Mouse (Mus musculus): ENCODE results near the gene Klhdc8b. TPM values are rescaled to one million over a fixed set of nuclear protein-coding genes. Genes with fewer than 3 reads are reported as not detected.

Gene Klhdc8b
- polyA plus RNA-seq, 1 experiment from 2014 or later: 26.8 TPM

- no peak overlapping the region for H3K27ac ChIP-seq (ENCODE audit: low read depth, low read length)
- ATAC-seq (replicated peaks; ENCODE audit: low FRiP score) (no peak), DNase-seq (ENCODE audit: low spot score) (no peak)
- no peaks in the 10 kb centered on the region for H3K9me3 ChIP-seq (ENCODE audit: control insufficient read depth, low read length)
- WGBS: 47% methylated on average over 1 of the region's 1 CpGs
- H3K4me2 ChIP-seq: no peak overlapping the region
- peaks cover 11% of the 10 kb centered on the region for H3K4me1 ChIP-seq (replicated peaks; ENCODE audit: control insufficient read depth, insufficient read depth, low read length)
- H3K4me3 ChIP-seq (ENCODE audit: low read depth, low read length): no peak overlapping the region
- H3K9ac ChIP-seq (ENCODE audit: low read depth, low read length): no peak overlapping the region
- no peaks in the 10 kb centered on the region; the same call in 1 of the 2 replicates for H3K36me3 ChIP-seq (ENCODE audit: control insufficient read depth, insufficient read depth, low read length)
- H3K27me3 ChIP-seq (replicated peaks; ENCODE audit: control insufficient read depth, insufficient read depth, low read length): no peaks in the 10 kb centered on the region
Observed at GRCm38 (mm10) chr9:108474528-108474927, 13.1 kb upstream of the Klhdc8b start.

DNA sequence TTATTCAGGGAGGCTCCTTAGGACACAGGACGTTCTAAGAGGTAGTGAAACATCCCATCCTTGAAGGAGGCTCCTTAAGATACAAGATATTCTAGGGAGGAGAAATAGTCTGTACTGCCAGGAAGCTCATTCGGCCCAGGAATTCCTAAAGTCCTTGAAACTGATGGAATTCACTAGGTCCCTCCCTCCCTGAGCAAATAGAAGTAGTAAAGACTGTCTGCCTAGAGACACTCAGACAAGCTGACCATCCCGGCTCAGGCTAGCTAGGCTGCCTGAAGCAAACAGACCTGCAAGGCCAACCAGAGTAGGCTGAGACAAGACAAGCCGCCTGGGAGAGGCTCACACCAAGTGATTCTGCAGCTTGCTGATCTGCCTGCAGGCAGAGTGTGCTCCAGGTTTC, 8.5 kb upstream of the Klhdc8b start:
- ATAC-seq (replicated peaks; ENCODE audit: low FRiP score) (no peak), DNase-seq (ENCODE audit: low spot score) (no peak)
- Histone ChIP-seq H3K4me2 (no peak overlapping the region), H3K27ac (ENCODE audit: low read depth, low read length) (no peak overlapping the region), H3K36me3 (ENCODE audit: control insufficient read depth, insufficient read depth, low read length) (peaks cover 2% of the 10 kb centered on the region; the same call in 1 of the 2 replicates), H3K9ac (ENCODE audit: low read depth, low read length) (no peak overlapping the region), H3K4me3 (ENCODE audit: low read depth, low read length) (no peak overlapping the region), H3K4me1 (replicated peaks; ENCODE audit: control insufficient read depth, insufficient read depth, low read length) (no peaks in the 10 kb centered on the region), H3K9me3 (ENCODE audit: control insufficient read depth, low read length) (no peaks in the 10 kb centered on the region), H3K27me3 (replicated peaks; ENCODE audit: control insufficient read depth, insufficient read depth, low read length) (no peaks in the 10 kb centered on the region)
- 60% methylated on average over 4 of the region's 4 CpGs for WGBS

GRCm38 (mm10) chr9:108469430-108469829, 8.0 kb upstream of the Klhdc8b start:
- WGBS: 66% methylated on average over 5 of the region's 5 CpGs
- DNase-seq (ENCODE audit: low spot score) (no peak), ATAC-seq (replicated peaks; ENCODE audit: low FRiP score) (no peak)
- no peak overlapping the region for H3K27ac ChIP-seq (ENCODE audit: low read depth, low read length)
- H3K27me3 ChIP-seq (replicated peaks; ENCODE audit: control insufficient read depth, insufficient read depth, low read length): no peaks in the 10 kb centered on the region
- no peaks in the 10 kb centered on the region for H3K4me1 ChIP-seq (replicated peaks; ENCODE audit: control insufficient read depth, insufficient read depth, low read length)
- peaks cover 3% of the 10 kb centered on the region; the same call in 1 of the 2 replicates for H3K36me3 ChIP-seq (ENCODE audit: control insufficient read depth, insufficient read depth, low read length)
- no peak overlapping the region for H3K9ac ChIP-seq (ENCODE audit: low read depth, low read length)
- no peak overlapping the region for H3K4me2 ChIP-seq
- no peaks in the 10 kb centered on the region for H3K9me3 ChIP-seq (ENCODE audit: control insufficient read depth, low read length)
- H3K4me3 ChIP-seq (ENCODE audit: low read depth, low read length): no peak overlapping the region

DNA sequence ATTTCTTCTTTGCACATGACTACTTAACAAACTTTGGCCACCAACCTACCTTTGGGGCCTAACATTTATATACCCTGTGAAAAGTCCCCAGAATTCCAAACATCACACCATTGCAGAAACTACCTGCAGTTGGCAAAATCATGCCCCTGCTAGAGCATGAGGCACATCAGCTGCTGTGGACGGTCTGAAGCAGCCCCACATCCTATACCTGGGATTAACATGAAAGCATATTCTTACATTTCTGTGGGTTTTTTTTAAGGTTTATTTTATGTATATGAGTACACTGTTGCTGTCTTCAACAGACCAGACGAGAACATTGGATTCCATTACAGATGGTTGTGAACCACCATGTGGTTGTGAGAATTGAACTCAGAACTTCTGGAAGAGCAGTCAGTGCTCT, 4.8 kb upstream of the Klhdc8b start:
- no peak for ATAC-seq (replicated peaks; ENCODE audit: low FRiP score)
- H3K4me1 ChIP-seq (replicated peaks; ENCODE audit: control insufficient read depth, insufficient read depth, low read length): peaks cover 11% of the 10 kb centered on the region
- H3K27me3 ChIP-seq (replicated peaks; ENCODE audit: control insufficient read depth, insufficient read depth, low read length): no peaks in the 10 kb centered on the region
- H3K9ac ChIP-seq (ENCODE audit: low read depth, low read length): no peak overlapping the region
- WGBS: 77% methylated on average over 2 of the region's 2 CpGs
- H3K9me3 ChIP-seq (ENCODE audit: control insufficient read depth, low read length): no peaks in the 10 kb centered on the region
- no peak overlapping the region for H3K27ac ChIP-seq (ENCODE audit: low read depth, low read length)
- no peak overlapping the region for H3K4me3 ChIP-seq (ENCODE audit: low read depth, low read length)
- peaks cover 18% of the 10 kb centered on the region for H3K36me3 ChIP-seq (ENCODE audit: control insufficient read depth, insufficient read depth, low read length)
- no peak for DNase-seq (ENCODE audit: low spot score)
- H3K4me2 ChIP-seq: no peak overlapping the region

- Histone ChIP-seq H3K9ac (ENCODE audit: low read depth, low read length) (no peak overlapping the region), H3K4me1 (replicated peaks; ENCODE audit: control insufficient read depth, insufficient read depth, low read length) (peaks cover 13% of the 10 kb centered on the region), H3K27me3 (replicated peaks; ENCODE audit: control insufficient read depth, insufficient read depth, low read length) (no peaks in the 10 kb centered on the region), H3K4me2 (no peak overlapping the region), H3K9me3 (ENCODE audit: control insufficient read depth, low read length) (no peaks in the 10 kb centered on the region), H3K4me3 (ENCODE audit: low read depth, low read length) (no peak overlapping the region), H3K27ac (ENCODE audit: low read depth, low read length) (no peak overlapping the region), H3K36me3 (ENCODE audit: control insufficient read depth, insufficient read depth, low read length) (peaks cover 18% of the 10 kb centered on the region)
- ATAC-seq (replicated peaks; ENCODE audit: low FRiP score) (no peak), DNase-seq (ENCODE audit: low spot score) (no peak)
- WGBS: 90% methylated on average over 9 of the region's 9 CpGs
Observed at GRCm38 (mm10) chr9:108463713-108464112, 2.3 kb upstream of the Klhdc8b start.

- Histone ChIP-seq H3K9ac (ENCODE audit: low read depth, low read length) (peak overlapping the region; percentile 13; the same call in 1 of the 2 replicates), H3K27me3 (replicated peaks; ENCODE audit: control insufficient read depth, insufficient read depth, low read length) (no peaks in the 10 kb centered on the region), H3K4me2 (peak overlapping the region; percentile 75), H3K27ac (ENCODE audit: low read depth, low read length) (no peak overlapping the region), H3K4me3 (ENCODE audit: low read depth, low read length) (peak overlapping the region; percentile 71), H3K9me3 (ENCODE audit: control insufficient read depth, low read length) (no peaks in the 10 kb centered on the region), H3K36me3 (ENCODE audit: control insufficient read depth, insufficient read depth, low read length) (peaks cover 18% of the 10 kb centered on the region), H3K4me1 (replicated peaks; ENCODE audit: control insufficient read depth, insufficient read depth, low read length) (peaks cover 13% of the 10 kb centered on the region)
- no peak for ATAC-seq (replicated peaks; ENCODE audit: low FRiP score)
- no peak for DNase-seq (ENCODE audit: low spot score)
- WGBS: 89% methylated on average over 10 of the region's 10 CpGs
Observed at GRCm38 (mm10) chr9:108462192-108462591, 811 bp upstream of the Klhdc8b start.

GRCm38 (mm10) chr9:108461675-108462074, 294 bp upstream of the Klhdc8b start:
- DNase-seq (ENCODE audit: low spot score): no peak
- no peak for ATAC-seq (replicated peaks; ENCODE audit: low FRiP score)
- Histone ChIP-seq H3K4me1 (replicated peaks; ENCODE audit: control insufficient read depth, insufficient read depth, low read length) (peaks cover 13% of the 10 kb centered on the region), H3K27ac (ENCODE audit: low read depth, low read length) (0 out of 2 replicates have a peak overlapping the region, but pooled peaks have one; percentile 8), H3K36me3 (ENCODE audit: control insufficient read depth, insufficient read depth, low read length) (peaks cover 15% of the 10 kb centered on the region), H3K9me3 (ENCODE audit: control insufficient read depth, low read length) (no peaks in the 10 kb centered on the region), H3K27me3 (replicated peaks; ENCODE audit: control insufficient read depth, insufficient read depth, low read length) (no peaks in the 10 kb centered on the region), H3K4me3 (ENCODE audit: low read depth, low read length) (peak overlapping the region; percentile 71), H3K4me2 (peak overlapping the region; percentile 75), H3K9ac (ENCODE audit: low read depth, low read length) (peak overlapping the region; percentile 13; the same call in 1 of the 2 replicates)
- 79% methylated on average over 5 of the region's 5 CpGs for WGBS

DNA sequence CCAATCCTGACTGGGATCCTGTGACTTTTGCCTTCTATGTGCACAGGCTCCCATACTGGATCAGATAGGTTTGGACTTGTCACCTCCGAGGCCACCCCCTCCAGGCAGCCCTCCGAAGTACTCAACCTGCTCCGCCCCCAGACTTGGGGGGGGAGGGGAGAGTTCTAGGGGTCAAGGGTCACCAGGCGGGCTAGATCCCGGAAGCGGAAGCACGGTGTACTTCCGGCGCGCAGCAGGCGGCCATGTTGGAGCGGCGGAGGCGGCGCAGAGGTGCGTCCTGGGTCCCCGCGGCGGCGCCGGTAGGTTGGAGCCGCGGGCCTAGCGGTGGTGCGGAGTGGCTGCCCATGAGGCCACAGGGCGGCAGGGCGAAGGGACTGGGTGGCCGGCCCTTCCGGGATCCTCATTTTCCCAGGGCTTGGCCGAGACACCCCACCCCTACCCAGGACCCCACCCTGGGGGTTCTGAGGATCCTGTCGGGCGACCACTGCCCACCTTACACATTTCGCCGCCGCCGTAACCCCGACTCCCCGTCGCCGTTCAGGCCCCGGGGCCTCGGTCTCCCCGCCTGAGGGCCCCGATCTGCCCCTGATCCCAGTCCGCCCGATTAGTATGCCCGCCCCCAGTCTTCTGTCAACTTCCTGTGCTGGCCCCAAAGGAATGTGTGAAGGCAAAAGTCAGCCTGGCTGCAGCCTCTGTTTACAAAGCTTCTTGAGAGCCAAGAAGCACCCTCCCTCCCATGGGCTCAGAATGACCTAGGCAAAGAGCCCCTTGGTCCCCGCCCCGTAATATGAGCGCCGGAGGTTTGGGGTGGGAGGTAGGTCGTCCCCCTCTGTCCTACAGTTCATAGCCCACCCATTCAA, 832 bp downstream of the Klhdc8b start, which contains the start of gene Ccdc71:
TSS of gene Ccdc71 (plus strand) at position 209 of the 860 bp plus-strand sequence.
- no peaks in the 10 kb centered on the region for H3K9me3 ChIP-seq (ENCODE audit: control insufficient read depth, low read length)
- ATAC-seq (replicated peaks; ENCODE audit: low FRiP score): peak; percentile 87
- no peaks in the 10 kb centered on the region for H3K27me3 ChIP-seq (replicated peaks; ENCODE audit: control insufficient read depth, insufficient read depth, low read length)
- peak within 1 kb of the TSS; percentile 71 for H3K4me3 ChIP-seq (ENCODE audit: low read depth, low read length)
- peak within 1 kb of the TSS; percentile 80 for H3K9ac ChIP-seq (ENCODE audit: low read depth, low read length)
- H3K36me3 ChIP-seq (ENCODE audit: control insufficient read depth, insufficient read depth, low read length): peaks cover 15% of the 10 kb centered on the region
- H3K27ac ChIP-seq (ENCODE audit: low read depth, low read length): peak within 1 kb of the TSS; percentile 81
- WGBS: under 1% methylated on average over 52 of the region's 52 CpGs
- peak; percentile 90 for DNase-seq (ENCODE audit: low spot score)
- peak within 1 kb of the TSS; percentile 75 for H3K4me2 ChIP-seq
- H3K4me1 ChIP-seq (replicated peaks; ENCODE audit: control insufficient read depth, insufficient read depth, low read length): peaks cover 19% of the 10 kb centered on the region

- no peak for DNase-seq (ENCODE audit: low spot score)
- H3K4me1 ChIP-seq (replicated peaks; ENCODE audit: control insufficient read depth, insufficient read depth, low read length): peaks cover 19% of the 10 kb centered on the region
Observed at GRCm38 (mm10) chr9:108459939-108460318, 1.5 kb downstream of the Klhdc8b start.

More at GRCm38 (mm10) chr9:108459939-108460318, 1.5 kb downstream of the Klhdc8b start:
- H3K9ac ChIP-seq (ENCODE audit: low read depth, low read length): no peak overlapping the region
- H3K4me3 ChIP-seq (ENCODE audit: low read depth, low read length): peak overlapping the region; percentile 71
- WGBS: 86% methylated on average over 1 of the region's 1 CpGs
- peak overlapping the region; percentile 81; the same call in 1 of the 2 replicates for H3K27ac ChIP-seq (ENCODE audit: low read depth, low read length)
- H3K4me2 ChIP-seq: peak overlapping the region; percentile 75
- H3K9me3 ChIP-seq (ENCODE audit: control insufficient read depth, low read length): no peaks in the 10 kb centered on the region
- peaks cover 15% of the 10 kb centered on the region for H3K36me3 ChIP-seq (ENCODE audit: control insufficient read depth, insufficient read depth, low read length)
- H3K27me3 ChIP-seq (replicated peaks; ENCODE audit: control insufficient read depth, insufficient read depth, low read length): no peaks in the 10 kb centered on the region
- no peak for ATAC-seq (replicated peaks; ENCODE audit: low FRiP score)
